Mouse (Mus musculus) kidney, postnatal 14 days (tissue): ENCODE results near the gene Zfyve1.

Source experiments
- DNase-seq: peaks from one replicate; pipeline ENCODE4 v3.0.0; 2022; ENCODE audit warnings: mixed read lengths

The Zfyve1 gene

GRCm38 (mm10) chr12:83520311-83520890, 76.6 kb downstream of the Zfyve1 start, which contains the start of gene Dcaf4:
Gene Dcaf4, plus strand, starts transcription at chr12:83520466.
- peak; percentile 98 for DNase-seq

- DNase-seq, result no peak
Observed at GRCm38 (mm10) chr12:83517580-83517979, 79.4 kb downstream of the Zfyve1 start.

- DNase-seq, result no peak
Observed at GRCm38 (mm10) chr12:83514216-83514615, 82.8 kb downstream of the Zfyve1 start.

GRCm38 (mm10) chr12:83513185-83513584, 83.8 kb downstream of the Zfyve1 start:
- peak; percentile 51 for DNase-seq

- no peak for DNase-seq
Observed at GRCm38 (mm10) chr12:83512783-83513182, 84.2 kb downstream of the Zfyve1 start.

DNA sequence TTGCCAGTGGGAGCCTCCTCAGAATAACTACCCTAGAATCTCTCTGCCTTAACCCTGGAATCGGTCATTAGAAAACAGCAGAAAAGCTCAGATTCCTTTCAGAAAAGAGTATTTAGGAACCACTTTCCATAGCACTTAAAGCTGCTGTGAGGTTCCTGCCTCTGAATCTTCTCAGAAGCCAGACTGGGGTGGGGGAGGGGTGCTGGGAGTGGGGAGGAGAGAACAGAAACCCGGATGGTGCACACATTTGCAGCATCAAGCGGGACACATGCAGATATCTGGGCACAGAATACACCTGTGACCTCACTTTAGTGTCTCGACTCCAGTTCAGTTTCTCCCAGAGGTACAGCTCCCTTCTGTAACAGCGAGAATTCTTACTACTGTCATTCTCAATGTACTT, 86.4 kb downstream of the Zfyve1 start:
- DNase-seq, result no peak

- no peak for DNase-seq
Observed at GRCm38 (mm10) chr12:83506543-83506942, 90.5 kb downstream of the Zfyve1 start.

DNA sequence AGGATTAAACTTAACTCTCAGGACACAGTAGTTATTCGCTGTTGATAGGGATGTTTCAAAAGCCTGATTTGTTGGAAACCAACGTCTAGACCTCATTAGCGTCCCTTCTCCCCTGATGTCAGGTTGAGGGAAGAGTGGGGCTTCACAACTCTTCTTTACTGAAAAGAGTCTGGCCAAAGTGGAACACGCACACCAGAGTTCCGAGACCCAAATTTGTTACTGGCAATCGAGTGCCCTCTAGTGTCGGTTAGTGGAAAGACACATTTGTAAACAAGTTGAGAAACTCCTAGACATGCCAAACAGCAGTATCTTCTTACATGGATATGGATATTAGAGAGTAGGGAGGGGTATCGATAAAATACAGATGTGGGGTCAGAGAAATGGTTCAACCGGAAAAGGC, 94.8 kb downstream of the Zfyve1 start:
- peak; percentile 76 for DNase-seq

DNA sequence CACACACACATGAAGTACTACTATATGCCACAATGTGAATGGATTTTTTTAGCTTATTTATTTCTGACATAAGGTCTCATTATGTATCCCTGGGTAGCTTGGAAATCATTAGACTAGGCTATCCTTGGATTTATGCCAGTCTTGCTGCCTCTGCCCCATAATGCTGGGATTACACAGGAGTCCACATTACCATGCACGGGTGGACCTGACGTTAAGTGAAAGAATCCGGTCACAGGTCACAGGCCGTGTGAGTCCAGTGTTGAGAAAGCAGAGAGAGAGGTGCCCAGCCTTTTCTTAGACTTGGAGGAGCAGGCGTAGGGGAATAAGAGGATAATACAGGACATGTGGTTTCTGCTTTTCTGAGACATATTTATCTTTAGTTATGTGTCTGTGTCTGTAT, 97.8 kb downstream of the Zfyve1 start:
- DNase-seq, result peak; percentile 54

DNA sequence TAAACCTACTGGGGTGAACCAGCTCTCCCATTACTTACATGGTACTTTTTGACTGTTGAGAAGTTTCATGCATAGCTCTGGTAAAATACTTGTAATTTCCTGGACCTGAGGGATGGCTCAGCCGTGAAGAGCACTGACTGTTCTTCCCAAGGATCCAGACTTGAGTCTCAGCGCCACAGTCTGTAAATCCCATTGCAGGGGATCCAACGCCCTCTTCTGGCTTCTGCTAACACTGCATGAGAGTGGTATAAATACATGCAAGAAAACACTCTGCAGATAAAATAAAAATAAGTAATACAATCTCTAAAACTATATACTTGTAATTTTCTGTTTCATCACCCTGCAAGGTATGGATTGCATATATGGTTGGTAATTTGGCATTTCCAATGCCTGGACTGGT, 99.1 kb downstream of the Zfyve1 start:
- DNase-seq, result no peak

DNA sequence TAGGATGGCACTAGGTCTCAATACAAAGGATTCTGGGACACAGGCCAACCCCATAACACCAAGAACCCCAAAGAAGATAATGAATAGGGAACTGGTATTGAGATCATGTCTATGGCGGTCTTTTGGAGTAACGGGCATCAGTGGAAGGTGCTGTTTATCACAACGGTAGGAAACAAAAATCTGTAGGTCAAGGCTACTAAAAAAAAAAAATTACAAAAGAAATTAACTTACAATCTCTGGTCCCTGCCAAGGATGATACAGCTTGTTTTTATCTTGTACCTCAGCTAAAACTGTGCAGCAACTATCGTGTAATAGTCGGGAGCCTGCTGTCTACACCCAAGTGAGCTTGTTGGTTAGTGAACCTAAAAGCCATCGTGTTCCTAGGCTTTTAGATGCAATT, 100.3 kb downstream of the Zfyve1 start:
- no peak for DNase-seq
